Mouse (Mus musculus): ENCODE measurements at regions not wholly inside any gene's neighbourhood (a gene's known extent, or its start where the extent isn't known, plus 50 kb on each side); places are given as distances from the start of the nearest gene placed in this dataset.

- no peak for DNase-seq (ENCODE audit: low spot score)
- H3K4me2 ChIP-seq (replicated peaks; ENCODE audit: low read depth, low read length, severe bottlenecking), result no peak overlapping the region
- no peak overlapping the region for H3K27ac ChIP-seq (replicated peaks; ENCODE audit: low read depth, low read length)
- no peak overlapping the region for H3K9ac ChIP-seq (ENCODE audit: low read depth, low read length, severe bottlenecking)
- WGBS, result 83% methylated on average over 6 of the region's 6 CpGs
- H3K4me1 ChIP-seq (ENCODE audit: control insufficient read depth, insufficient read depth, low read length), result no peaks in the 10 kb centered on the region; the same call in 1 of the 2 replicates
- H3K4me3 ChIP-seq (replicated peaks; ENCODE audit: low read length), result no peak overlapping the region
- H3K9me3 ChIP-seq (ENCODE audit: control insufficient read depth, low read length), result no peaks in the 10 kb centered on the region
- H3K36me3 ChIP-seq (ENCODE audit: control insufficient read depth, insufficient read depth, low read length), result no peaks in the 10 kb centered on the region
- H3K27me3 ChIP-seq (ENCODE audit: control insufficient read depth, insufficient read depth, low read length), result no peaks in the 10 kb centered on the region
- no peak for TF ChIP-seq POLR2A (IDR thresholded peaks at IDR 0.05; ENCODE audit: borderline replicate concordance, extremely low read depth, insufficient read depth, insufficient read length)
- ATAC-seq (ENCODE audit: low FRiP score, low read depth), result no peak
These were observed 50.8 kb upstream of the Ptpn13 start for GRCm38 (mm10) chr5:103374162-103374561.

- DNase-seq (ENCODE audit: low spot score), result no peak
- Histone ChIP-seq H3K27ac (replicated peaks; ENCODE audit: low read depth, low read length) (no peak overlapping the region), H3K4me3 (replicated peaks; ENCODE audit: low read length) (no peak overlapping the region), H3K9me3 (ENCODE audit: control insufficient read depth, low read length) (no peaks in the 10 kb centered on the region), H3K27me3 (ENCODE audit: control insufficient read depth, insufficient read depth, low read length) (no peaks in the 10 kb centered on the region), H3K4me2 (replicated peaks; ENCODE audit: low read depth, low read length, severe bottlenecking) (no peak overlapping the region), H3K36me3 (ENCODE audit: control insufficient read depth, insufficient read depth, low read length) (no peaks in the 10 kb centered on the region), H3K9ac (ENCODE audit: low read depth, low read length, severe bottlenecking) (no peak overlapping the region), H3K4me1 (ENCODE audit: control insufficient read depth, insufficient read depth, low read length) (no peaks in the 10 kb centered on the region; the same call in 1 of the 2 replicates)
- WGBS, result 94% methylated on average over 4 of the region's 4 CpGs
- no peak for ATAC-seq (ENCODE audit: low FRiP score, low read depth)
- TF ChIP-seq POLR2A (IDR thresholded peaks at IDR 0.05; ENCODE audit: borderline replicate concordance, extremely low read depth, insufficient read depth, insufficient read length), result no peak
These were observed 51.9 kb upstream of the Ptpn13 start for GRCm38 (mm10) chr5:103373089-103373488.

GRCm38 (mm10) chr5:103370456-103370855 is 54.5 kb upstream of the Ptpn13 start:
- Histone ChIP-seq H3K9ac (ENCODE audit: low read depth, low read length, severe bottlenecking) (no peak overlapping the region), H3K36me3 (ENCODE audit: control insufficient read depth, insufficient read depth, low read length) (no peaks in the 10 kb centered on the region), H3K4me2 (replicated peaks; ENCODE audit: low read depth, low read length, severe bottlenecking) (no peak overlapping the region), H3K4me3 (replicated peaks; ENCODE audit: low read length) (no peak overlapping the region), H3K27me3 (ENCODE audit: control insufficient read depth, insufficient read depth, low read length) (no peaks in the 10 kb centered on the region), H3K9me3 (ENCODE audit: control insufficient read depth, low read length) (no peaks in the 10 kb centered on the region), H3K4me1 (ENCODE audit: control insufficient read depth, insufficient read depth, low read length) (no peaks in the 10 kb centered on the region), H3K27ac (replicated peaks; ENCODE audit: low read depth, low read length) (no peak overlapping the region)
- no peak for TF ChIP-seq POLR2A (IDR thresholded peaks at IDR 0.05; ENCODE audit: borderline replicate concordance, extremely low read depth, insufficient read depth, insufficient read length)
- WGBS, result 87% methylated on average over 4 of the region's 4 CpGs
- no peak for DNase-seq (ENCODE audit: low spot score)
- ATAC-seq (ENCODE audit: low FRiP score, low read depth), result no peak

- no peak for ATAC-seq (ENCODE audit: low FRiP score, low read depth)
- WGBS, result 81% methylated on average over 10 of the region's 10 CpGs
- Histone ChIP-seq H3K9me3 (ENCODE audit: control insufficient read depth, low read length) (0 out of 2 replicates have a peak, but pooled peaks cover 3% of the 10 kb centered on the region), H3K4me3 (replicated peaks; ENCODE audit: low read length) (no peak overlapping the region), H3K36me3 (ENCODE audit: control insufficient read depth, insufficient read depth, low read length) (no peaks in the 10 kb centered on the region), H3K4me2 (replicated peaks; ENCODE audit: low read depth, low read length, severe bottlenecking) (no peak overlapping the region), H3K27me3 (ENCODE audit: control insufficient read depth, insufficient read depth, low read length) (no peaks in the 10 kb centered on the region), H3K4me1 (ENCODE audit: control insufficient read depth, insufficient read depth, low read length) (no peaks in the 10 kb centered on the region), H3K9ac (ENCODE audit: low read depth, low read length, severe bottlenecking) (no peak overlapping the region), H3K27ac (replicated peaks; ENCODE audit: low read depth, low read length) (no peak overlapping the region)
- no peak for DNase-seq (ENCODE audit: low spot score)
- TF ChIP-seq POLR2A (IDR thresholded peaks at IDR 0.05; ENCODE audit: borderline replicate concordance, extremely low read depth, insufficient read depth, insufficient read length), result no peak
These were observed 56.0 kb upstream of the Ptpn13 start for GRCm38 (mm10) chr5:103368993-103369392.

- Histone ChIP-seq H3K27ac (replicated peaks; ENCODE audit: low read depth, low read length) (no peak overlapping the region), H3K9me3 (ENCODE audit: control insufficient read depth, low read length) (0 out of 2 replicates have a peak, but pooled peaks cover 3% of the 10 kb centered on the region), H3K4me3 (replicated peaks; ENCODE audit: low read length) (no peak overlapping the region), H3K36me3 (ENCODE audit: control insufficient read depth, insufficient read depth, low read length) (no peaks in the 10 kb centered on the region), H3K4me2 (replicated peaks; ENCODE audit: low read depth, low read length, severe bottlenecking) (no peak overlapping the region), H3K4me1 (ENCODE audit: control insufficient read depth, insufficient read depth, low read length) (no peaks in the 10 kb centered on the region), H3K27me3 (ENCODE audit: control insufficient read depth, insufficient read depth, low read length) (no peaks in the 10 kb centered on the region), H3K9ac (ENCODE audit: low read depth, low read length, severe bottlenecking) (no peak overlapping the region)
- no peak for ATAC-seq (ENCODE audit: low FRiP score, low read depth)
- TF ChIP-seq POLR2A (IDR thresholded peaks at IDR 0.05; ENCODE audit: borderline replicate concordance, extremely low read depth, insufficient read depth, insufficient read length), result no peak
- WGBS, result 48% methylated on average over 12 of the region's 12 CpGs
- DNase-seq (ENCODE audit: low spot score), result no peak
These were observed 57.8 kb upstream of the Ptpn13 start for GRCm38 (mm10) chr5:103367201-103367671.

All from limb, embryonic 14.5 days (tissue).